Mouse (Mus musculus) gastrocnemius, adult 2 months (tissue): ENCODE measurements around the gene Myof. TPM values are rescaled to one million over a fixed set of nuclear protein-coding genes. Genes with fewer than 3 reads are reported as not detected.
A peak's percentile ranks its signal among the peaks of the same experiment; 100 is the strongest.

Experiments
- DNase-seq: peaks from one replicate; pipeline ENCODE4 v3.0.0; 2022
- H3K27ac ChIP-seq: fragments of 200-600 bp; 2 replicates; pipeline ENCODE4 v1.8.1; 2022; ENCODE audit warnings: mild to moderate bottlenecking
- H3K4me3 ChIP-seq: fragments of 200-600 bp; 2 replicates; pipeline ENCODE4 v1.8.1; 2022; ENCODE audit warnings: mild to moderate bottlenecking, moderate library complexity
- CTCF ChIP-seq: fragments of 200-600 bp; IDR thresholded peaks from 2 replicates; pipeline ENCODE4 v1.8.1; 2022; ENCODE audit warnings: antibody characterized with exemption, mild to moderate bottlenecking, moderate library complexity
- intact Hi-C: fragments of 180-260 bp; cut with DNase I; formaldehyde crosslinking; loops from one replicate; pipeline ENCODE4 v1.15.1; 2025
- total RNA-seq, 2 experiments: library from RNA; stranded (reverse); gene quantifications; 2 replicates each; pipeline ENCODE4 v1.2.3; 2021

The Myof gene
- total RNA-seq, 2 experiments from 2014 or later, result 4.7 to 6.4 TPM

DNA sequence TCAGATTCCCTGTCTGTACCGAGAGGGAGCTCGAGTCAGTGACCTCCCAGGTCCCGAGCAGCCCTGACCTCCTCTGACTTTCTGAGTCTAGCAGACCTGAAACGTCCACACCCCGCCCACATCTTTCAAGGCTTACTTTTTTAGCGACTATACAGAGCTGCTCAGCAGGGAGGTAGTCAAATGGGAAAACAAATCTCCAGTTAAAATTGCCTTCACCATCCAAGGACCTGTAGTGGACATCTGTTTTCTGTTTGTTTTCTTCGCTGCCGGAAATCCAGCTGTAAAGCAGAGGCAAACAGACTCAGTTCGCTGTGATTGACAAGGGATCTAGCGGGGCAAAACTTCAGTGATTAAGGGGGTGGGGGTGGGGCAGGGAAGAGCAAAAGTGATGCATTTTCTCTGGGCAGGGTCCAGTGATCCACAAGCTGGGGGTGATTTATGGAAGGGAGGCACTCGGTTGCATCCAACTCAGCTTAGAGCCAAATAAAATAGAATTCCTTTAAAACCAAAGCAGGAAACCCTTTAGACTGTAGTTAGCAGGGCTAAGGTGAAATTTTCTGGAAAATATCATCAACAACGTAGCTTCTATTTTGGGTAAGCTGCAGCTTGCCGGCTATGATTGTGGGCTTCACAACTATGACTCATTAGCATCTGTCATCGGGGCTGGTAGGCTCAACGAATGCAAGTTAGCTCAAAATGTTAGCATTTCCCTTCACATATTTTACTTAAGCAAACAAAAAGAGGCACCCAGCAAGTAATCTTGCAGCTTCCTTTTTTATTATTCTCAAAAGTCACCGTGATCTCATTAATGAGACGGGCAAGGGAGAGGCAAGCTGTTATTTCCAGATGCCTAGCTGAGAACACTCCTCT, 135.7 kb downstream of the Myof start:
- intact Hi-C loops, result no loop called here
- Histone ChIP-seq H3K27ac (peak overlapping the region; percentile 24; the same call in 1 of the 2 replicates), H3K4me3 (peak overlapping the region; percentile 29)
- TF ChIP-seq CTCF, result no peak
- DNase-seq, result no peak

GRCm38 (mm10) chr19:37906916-37907315, 136.5 kb downstream of the Myof start:
- H3K27ac ChIP-seq, result no peak overlapping the region
- no peak for TF ChIP-seq CTCF
- intact Hi-C loops, result no loop called here
- H3K4me3 ChIP-seq, result no peak overlapping the region
- DNase-seq, result no peak

GRCm38 (mm10) chr19:37896081-37896480, 147.3 kb downstream of the Myof start:
- intact Hi-C loops, result no loop called here
- no peak for TF ChIP-seq CTCF
- no peak overlapping the region for H3K27ac ChIP-seq
- DNase-seq, result no peak
- no peak overlapping the region for H3K4me3 ChIP-seq

GRCm38 (mm10) chr19:37891006-37891405, 152.4 kb downstream of the Myof start:
- Histone ChIP-seq H3K4me3 (no peak overlapping the region), H3K27ac (no peak overlapping the region)
- intact Hi-C loops, result no loop called here
- no peak for TF ChIP-seq CTCF
- no peak for DNase-seq

DNA sequence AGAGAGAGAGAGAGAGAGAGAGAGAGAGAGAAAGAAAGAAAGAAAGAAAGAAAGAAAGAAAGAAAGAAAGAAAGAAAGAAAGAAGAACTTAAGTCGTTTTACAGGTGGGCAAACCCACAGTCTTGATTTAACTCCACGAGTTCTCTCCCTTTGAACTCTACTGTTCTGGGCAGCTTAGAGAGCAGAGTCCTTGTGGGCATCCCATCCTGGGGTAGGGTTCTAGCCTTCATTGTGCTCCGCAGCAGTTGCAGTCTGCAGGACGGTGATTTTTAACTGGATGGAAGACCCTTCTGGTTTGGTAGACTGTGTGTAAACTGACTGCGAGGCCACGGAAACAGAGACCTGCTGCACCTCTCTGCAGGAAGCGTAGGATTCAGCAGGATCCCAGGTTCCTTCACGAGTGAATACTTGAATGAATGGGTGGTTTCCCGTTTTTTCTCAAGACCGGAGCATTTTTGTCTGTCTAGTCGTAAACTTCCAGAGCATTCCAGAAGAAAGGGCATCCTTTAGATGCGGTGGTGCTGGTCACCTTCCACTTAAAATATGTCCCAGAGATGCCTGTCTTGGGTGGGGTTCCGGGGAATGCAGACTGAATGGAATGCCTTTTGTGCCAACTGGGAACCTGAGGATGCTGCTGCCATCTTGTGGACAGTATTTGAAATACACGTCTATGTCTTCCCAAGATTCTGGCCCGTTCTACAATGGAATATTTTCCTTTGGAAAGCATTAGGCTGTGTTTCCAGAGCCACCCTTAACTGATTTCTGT, 156.8 kb downstream of the Myof start:
- no peak overlapping the region for H3K27ac ChIP-seq
- H3K4me3 ChIP-seq, result peak overlapping the region; percentile 44
- intact Hi-C loops, result loop anchor here (1.0 kb wide), 1 partner anchor 182 kb away; no protein-coding TSS in a partner anchor
- peak; percentile 34 for DNase-seq
- TF ChIP-seq CTCF, result peak; percentile 83

- Histone ChIP-seq H3K4me3 (no peak overlapping the region), H3K27ac (no peak overlapping the region)
- intact Hi-C loops, result no loop called here
- DNase-seq, result no peak
- TF ChIP-seq CTCF, result no peak
These were observed 161.8 kb downstream of the Myof start for GRCm38 (mm10) chr19:37881431-37882081.

GRCm38 (mm10) chr19:37877511-37878167, 165.7 kb downstream of the Myof start:
- intact Hi-C loops, result no loop called here
- H3K4me3 ChIP-seq, result no peak overlapping the region
- no peak for TF ChIP-seq CTCF
- no peak overlapping the region for H3K27ac ChIP-seq
- DNase-seq, result no peak

GRCm38 (mm10) chr19:37876605-37877245, 166.7 kb downstream of the Myof start:
- Histone ChIP-seq H3K4me3 (no peak overlapping the region), H3K27ac (no peak overlapping the region)
- intact Hi-C loops, result no loop called here
- DNase-seq, result no peak
- no peak for TF ChIP-seq CTCF

DNA sequence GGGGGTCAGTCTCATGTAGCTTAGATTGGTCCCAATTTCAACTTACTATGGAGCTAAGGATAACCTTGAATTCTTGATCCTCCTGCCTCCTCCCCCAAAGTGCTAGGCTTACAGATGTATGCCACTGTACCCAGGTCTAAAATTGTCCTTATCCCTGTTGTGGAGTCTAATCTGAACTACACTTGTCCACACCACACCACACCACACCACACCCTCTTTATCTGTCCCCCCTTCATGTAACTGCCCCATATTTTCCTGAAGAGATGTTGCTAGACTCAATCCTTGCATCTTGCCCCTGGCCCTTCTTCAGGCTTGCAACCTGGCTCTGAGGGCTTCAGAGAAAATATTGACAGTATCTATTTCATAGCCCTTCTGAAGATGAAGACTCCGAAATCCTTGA, 169.9 kb downstream of the Myof start:
- TF ChIP-seq CTCF, result no peak
- intact Hi-C loops, result no loop called here
- DNase-seq, result no peak
- Histone ChIP-seq H3K4me3 (no peak overlapping the region), H3K27ac (no peak overlapping the region)

GRCm38 (mm10) chr19:37867592-37867991, 175.8 kb downstream of the Myof start:
- Histone ChIP-seq H3K4me3 (no peak overlapping the region), H3K27ac (no peak overlapping the region)
- TF ChIP-seq CTCF, result no peak
- DNase-seq, result no peak
- intact Hi-C loops, result no loop called here

DNA sequence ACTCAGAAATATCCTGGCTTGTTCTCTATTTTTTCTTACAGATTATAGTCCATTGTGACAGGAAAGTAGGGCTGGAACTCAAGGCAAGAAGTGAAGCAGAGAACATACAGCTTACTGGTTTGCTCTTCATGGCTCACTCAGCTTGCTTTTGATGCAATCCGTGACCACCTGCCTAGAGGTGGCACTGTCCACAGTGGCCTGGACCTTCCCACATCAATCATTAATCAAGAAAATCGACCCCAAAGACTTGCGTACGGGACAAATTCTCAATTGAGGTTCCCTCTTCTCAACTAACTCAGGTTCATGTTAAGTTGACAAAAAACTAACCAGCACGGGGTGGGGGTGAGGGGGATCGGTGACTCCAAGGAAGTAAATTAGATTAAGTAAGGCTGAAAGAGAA, 176.4 kb downstream of the Myof start:
- intact Hi-C loops, result no loop called here
- Histone ChIP-seq H3K27ac (no peak overlapping the region), H3K4me3 (no peak overlapping the region)
- no peak for TF ChIP-seq CTCF
- no peak for DNase-seq

- Histone ChIP-seq H3K27ac (no peak overlapping the region), H3K4me3 (no peak overlapping the region)
- intact Hi-C loops, result no loop called here
- DNase-seq, result no peak
- no peak for TF ChIP-seq CTCF
These were observed 182.2 kb downstream of the Myof start for GRCm38 (mm10) chr19:37861171-37861570.
